Mouse (Mus musculus) Patski (cell line): ENCODE results near the gene Smtn. TPM values are rescaled to one million over a fixed set of nuclear protein-coding genes. Genes with fewer than 3 reads are reported as not detected.

Experiments
- ATAC-seq: fragments of 100-300 bp; one replicate; pipeline ENCODE4 v1.8.0; 2021
- CTCF ChIA-PET: fragments of 350-600 bp; sonication (Branson Sonifier 250); formaldehyde crosslinking; loops from one replicate; lab custom pipeline; 2022; ENCODE audit warnings: inconsistent platforms; lab: Charles Lee
- POLR2A ChIA-PET: fragments of 350-600 bp; sonication (Branson Sonifier 250); formaldehyde crosslinking; loops from one replicate; lab custom pipeline; 2022; ENCODE audit warnings: antibody characterized with exemption, inconsistent platforms; lab: Charles Lee
- DNase-seq: peaks from one replicate; pipeline ENCODE4 v3.0.0-alpha.2; 2011; ENCODE audit warnings: low read depth, low spot score
- H3K27me3 ChIP-seq: fragments of 371-371 bp; one replicate; pipeline ENCODE4 v1.5.1; 2021
- CTCF ChIP-seq: fragments of 100-300 bp; IDR thresholded peaks from one replicate; pipeline ENCODE4 v1.5.1; 2021
- in situ Hi-C: fragments of 300-500 bp; cut with MboI; formaldehyde crosslinking; loops from 3 replicates; pipeline ENCODE4 v1.11.1; 2018; ENCODE audit warnings: low pct_unique_long_range_greater_than_20kb, mixed read lengths
- polyA plus RNA-seq: library from polyadenylated mRNA; unstranded; gene quantifications from one replicate; pipeline ENCODE4 v1.2.3, GENCODE M21; 2021

Smtn gene
- polyA plus RNA-seq, 1 experiment from 2014 or later: 154 TPM

- DNase-seq (no peak), ATAC-seq (no peak)
- TF ChIP-seq CTCF: no peak
- CTCF ChIA-PET: interaction anchor here (1.1 to 2.0 kb wide), 2 partner anchors 11 to 13 kb away, joined by 3 to 6 read pairs; no protein-coding TSS in a partner anchor
- in situ Hi-C loops: no loop called here
- POLR2A ChIA-PET: interaction anchor here (0.6 kb wide), 1 partner anchor 147 kb away, joined by 5 read pairs; no protein-coding TSS in a partner anchor
- no peaks in the 10 kb centered on the region for H3K27me3 ChIP-seq
Observed at GRCm38 (mm10) chr11:3502057-3502456, 38.4 kb downstream of the Smtn start.

DNA sequence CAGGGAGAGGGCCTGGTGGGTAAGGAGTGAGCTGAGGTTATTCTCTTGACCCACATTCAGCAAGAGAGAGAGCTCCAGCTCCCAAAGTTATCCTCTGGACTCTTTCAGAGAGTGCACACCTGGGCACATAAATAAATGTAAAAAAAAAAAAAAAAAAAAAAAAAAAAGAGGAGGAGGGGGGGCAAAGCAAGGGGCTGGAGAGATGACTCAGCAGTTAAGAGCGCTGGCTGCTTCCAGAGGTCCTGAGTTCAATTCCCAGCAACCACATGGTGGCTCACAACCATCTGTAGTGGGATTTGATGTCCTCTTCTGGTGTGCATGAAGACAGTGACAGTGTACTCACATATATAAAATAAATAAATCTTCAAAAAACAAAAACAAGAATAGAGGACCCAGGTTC, 43.1 kb downstream of the Smtn start:
- POLR2A ChIA-PET: interaction anchor here (1.1 kb wide), 1 partner anchor 15 kb away, joined by 7 read pairs; no protein-coding TSS in a partner anchor
- no peaks in the 10 kb centered on the region for H3K27me3 ChIP-seq
- ATAC-seq (no peak), DNase-seq (no peak)
- no peak for TF ChIP-seq CTCF
- CTCF ChIA-PET: no interaction called here
- in situ Hi-C loops: no loop called here

- ATAC-seq (no peak), DNase-seq (no peak)
- CTCF ChIA-PET: no interaction called here
- no peak for TF ChIP-seq CTCF
- in situ Hi-C loops: no loop called here
- POLR2A ChIA-PET: interaction anchor here (1.1 kb wide), 1 partner anchor 14 kb away, joined by 7 read pairs; no protein-coding TSS in a partner anchor
- H3K27me3 ChIP-seq: no peaks in the 10 kb centered on the region
Observed at GRCm38 (mm10) chr11:3496756-3497155, 43.7 kb downstream of the Smtn start.

DNA sequence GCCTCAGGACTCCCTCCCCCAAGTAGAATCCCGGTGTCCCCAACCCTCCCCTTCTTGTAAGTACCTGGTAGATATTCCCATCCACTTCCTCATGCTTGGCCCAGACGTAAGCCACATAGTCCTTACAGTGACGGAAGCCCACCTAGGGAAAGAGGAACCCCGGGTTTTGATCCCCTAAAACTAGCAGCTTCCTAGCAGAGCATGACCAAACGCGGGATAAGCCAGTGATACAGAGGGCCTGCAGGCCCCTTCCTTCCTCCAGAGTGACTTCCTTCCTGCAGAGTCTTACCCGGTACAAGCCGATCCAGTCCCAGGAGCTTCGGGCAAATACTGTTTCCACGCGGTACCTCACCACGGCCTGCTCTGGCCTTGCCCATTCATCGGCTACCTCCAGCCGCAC, 44.9 kb downstream of the Smtn start:
- no peak for TF ChIP-seq CTCF
- in situ Hi-C loops: no loop called here
- no peak for DNase-seq
- no peak for ATAC-seq
- H3K27me3 ChIP-seq: no peaks in the 10 kb centered on the region
- CTCF ChIA-PET: no interaction called here
- POLR2A ChIA-PET: interaction anchor here (1.5 kb wide), 1 partner anchor 9 kb away, joined by 3 read pairs; no protein-coding TSS in a partner anchor

GRCm38 (mm10) chr11:3494857-3495256, 45.6 kb downstream of the Smtn start:
- no peak for DNase-seq
- H3K27me3 ChIP-seq: no peaks in the 10 kb centered on the region
- CTCF ChIA-PET: no interaction called here
- TF ChIP-seq CTCF: no peak
- POLR2A ChIA-PET: interaction anchor here (0.6 to 1.5 kb wide), 2 partner anchors 9 to 17 kb away, joined by 3 read pairs; no protein-coding TSS in a partner anchor
- ATAC-seq: peak; percentile 32
- in situ Hi-C loops: no loop called here

- in situ Hi-C loops: no loop called here
- CTCF ChIA-PET: no interaction called here
- DNase-seq (no peak), ATAC-seq (no peak)
- TF ChIP-seq CTCF: no peak
- H3K27me3 ChIP-seq: no peaks in the 10 kb centered on the region
- POLR2A ChIA-PET: no interaction called here
Observed at GRCm38 (mm10) chr11:3492748-3493147, 47.7 kb downstream of the Smtn start.

- DNase-seq: no peak
- ATAC-seq: no peak
- POLR2A ChIA-PET: no interaction called here
- H3K27me3 ChIP-seq: no peaks in the 10 kb centered on the region
- in situ Hi-C loops: no loop called here
- CTCF ChIA-PET: interaction anchor here (1.1 to 1.6 kb wide), 4 partner anchors 14 to 25 kb away, joined by 3 to 6 read pairs (median 4); partner anchors contain the start of gene Selenom
- no peak for TF ChIP-seq CTCF
Observed at GRCm38 (mm10) chr11:3489036-3489435, 51.4 kb downstream of the Smtn start.

DNA sequence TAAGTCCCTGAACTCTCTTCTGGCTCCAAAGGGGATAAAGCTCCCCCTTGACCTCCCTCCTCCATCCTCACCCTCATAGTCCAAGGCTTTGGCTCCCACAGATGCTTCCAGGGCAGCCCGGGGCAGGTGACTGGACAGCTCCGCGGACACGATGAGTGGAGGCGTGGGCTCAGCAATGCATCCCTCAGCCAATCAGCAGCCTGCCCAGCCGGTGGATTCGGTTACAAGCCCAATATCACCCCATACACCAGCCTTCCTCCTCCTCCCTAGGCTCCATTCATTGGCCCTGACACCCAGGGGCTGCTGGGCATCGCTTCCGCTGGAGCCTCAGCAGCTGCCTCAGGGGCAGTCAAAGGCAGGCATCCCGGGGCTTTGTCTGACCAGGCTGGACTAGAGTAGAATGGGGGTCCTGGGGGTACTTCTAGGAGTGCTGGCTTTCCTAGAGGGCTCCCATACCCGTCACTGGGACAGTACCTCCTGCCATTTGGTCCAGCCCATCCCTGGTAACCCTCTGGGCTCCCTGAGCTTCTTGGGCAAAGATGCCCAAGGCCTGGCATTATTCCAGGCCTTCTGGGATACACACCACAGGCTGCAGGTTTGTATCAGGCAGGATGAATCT, 52.4 kb downstream of the Smtn start, which contains the start of gene Pla2g3:
Gene Pla2g3 (plus strand): TSS at position 333 of the 619 bp plus-strand sequence.
- CTCF ChIA-PET: interaction anchor here (1.1 kb wide), 1 partner anchor 21 kb away, joined by 3 read pairs; no protein-coding TSS in a partner anchor
- in situ Hi-C loops: no loop called here
- TF ChIP-seq CTCF: no peak
- no peak for DNase-seq
- POLR2A ChIA-PET: no interaction called here
- H3K27me3 ChIP-seq: no peaks in the 10 kb centered on the region
- ATAC-seq: no peak

GRCm38 (mm10) chr11:3486349-3486748, 54.1 kb downstream of the Smtn start:
- TF ChIP-seq CTCF: no peak
- H3K27me3 ChIP-seq: no peaks in the 10 kb centered on the region
- in situ Hi-C loops: no loop called here
- ChIA-PET CTCF (interaction anchor here (1.0 kb wide), 1 partner anchor 28 kb away, joined by 3 read pairs; the partner anchor contains the start of gene Selenom), POLR2A (interaction anchor here (0.8 to 1.2 kb wide), 2 partner anchors 9 to 23 kb away, joined by 3 read pairs; no protein-coding TSS in a partner anchor)
- ATAC-seq (no peak), DNase-seq (no peak)

DNA sequence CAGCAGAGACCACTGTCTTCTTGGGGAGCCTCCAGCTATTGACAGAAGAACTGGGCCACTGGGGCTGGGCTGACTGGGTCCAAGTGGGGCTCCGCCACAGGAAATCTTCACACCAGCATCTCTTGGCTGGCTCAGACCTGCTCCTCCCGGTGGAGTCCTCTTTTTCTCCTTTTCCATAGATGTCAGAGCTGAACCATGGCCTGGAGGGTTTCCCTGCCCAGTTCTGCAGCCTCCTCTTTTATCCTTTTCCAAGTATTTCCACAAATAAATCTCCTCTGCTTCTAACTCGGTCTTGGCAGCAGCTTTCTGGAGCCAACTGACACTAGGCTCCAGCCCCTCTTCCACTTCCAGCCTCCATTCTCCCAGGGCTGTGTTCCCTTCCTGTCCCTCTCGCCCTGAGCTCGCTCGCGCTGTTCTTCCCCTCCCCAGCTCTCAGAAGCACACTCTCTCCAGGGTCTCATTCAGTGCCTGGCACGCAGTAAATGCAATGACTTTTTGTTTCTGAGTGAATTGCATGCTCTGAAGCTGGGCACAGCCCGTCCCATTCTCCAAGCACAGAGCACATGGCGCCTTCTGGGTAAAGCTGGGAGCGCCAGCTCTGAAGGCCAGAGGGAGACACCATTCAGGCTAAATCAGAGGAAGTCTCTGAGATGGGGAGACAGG, 56.3 kb downstream of the Smtn start:
- DNase-seq (no peak), ATAC-seq (no peak)
- ChIA-PET POLR2A (no interaction called here), CTCF (interaction anchor here (1.1 to 2.0 kb wide), 2 partner anchors 10 to 30 kb away, joined by 4 to 13 read pairs; partner anchors contain the start of gene Selenom)
- in situ Hi-C loops: no loop called here
- H3K27me3 ChIP-seq: no peaks in the 10 kb centered on the region
- TF ChIP-seq CTCF: no peak
